Mouse (Mus musculus): ENCODE measurements around the gene Kcnv2. TPM values are rescaled to one million over a fixed set of nuclear protein-coding genes. Genes with fewer than 3 reads are reported as not detected.

The Kcnv2 gene
- polyA plus RNA-seq (2016; fragmentation: Nextera tagmentation; extraction: Ambion mirVana), result 0.09 TPM in 1 of 2 replicates, not detected in the other

DNA sequence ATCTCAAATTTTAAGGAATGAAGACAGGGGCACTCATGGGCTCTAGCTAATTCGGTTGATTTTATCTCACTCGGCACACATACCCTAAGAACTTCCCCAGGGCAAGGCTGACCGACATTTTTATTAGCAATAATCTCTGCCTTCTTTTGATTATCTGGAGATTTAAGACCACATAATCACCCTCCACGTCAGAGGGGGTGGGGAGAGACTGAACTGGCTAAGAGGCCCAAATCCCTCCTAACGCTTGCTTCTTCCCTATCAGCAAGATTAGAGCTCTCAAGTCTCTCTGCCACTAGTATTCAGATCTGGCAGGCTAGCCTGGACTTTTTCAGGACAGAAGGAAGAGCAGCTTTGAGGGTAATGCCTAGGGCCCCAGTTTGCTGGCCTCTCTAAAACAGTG, at the start of gene Kcnv2:
Gene Kcnv2, plus strand, starts transcription at position 308 of the 400 bp plus-strand sequence.
- H3K4me2 ChIP-seq (replicated peaks), result no peak within 1 kb of the TSS
- no peaks in the 10 kb centered on the region for H3K4me1 ChIP-seq
- WGBS, result 55% methylated on average over 5 of the region's 5 CpGs
- no peaks in the 10 kb centered on the region for H3K27me3 ChIP-seq (replicated peaks)
- no peak for ATAC-seq (ENCODE audit: low FRiP score, low read depth)
- no peak within 1 kb of the TSS for H3K9ac ChIP-seq
- no peak within 1 kb of the TSS for H3K27ac ChIP-seq
- no peaks in the 10 kb centered on the region for H3K9me3 ChIP-seq
- H3K4me3 ChIP-seq, result no peak within 1 kb of the TSS
- no peaks in the 10 kb centered on the region for H3K36me3 ChIP-seq

DNA sequence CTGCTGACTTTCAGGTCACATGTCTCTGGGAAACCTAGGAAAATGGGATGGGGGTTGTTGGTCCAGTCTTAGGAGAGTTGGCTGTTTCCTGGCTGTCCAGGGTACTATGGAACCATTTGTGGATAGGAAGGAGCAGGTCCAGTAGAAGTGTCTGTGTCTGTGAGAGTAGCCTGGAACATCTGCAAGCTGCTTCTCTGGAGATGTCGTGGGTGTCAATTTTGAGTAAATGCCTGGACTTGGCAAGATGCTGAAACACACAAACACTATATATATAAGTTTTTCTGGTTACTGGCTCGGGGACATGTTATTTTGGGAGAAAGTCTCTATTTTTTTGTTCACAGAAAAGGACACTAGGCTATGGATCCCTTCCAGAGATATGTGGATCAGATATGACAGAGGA, 49.0 kb upstream of the Kcnv2 start:
- 81% methylated on average over 2 of the region's 2 CpGs for WGBS
- H3K36me3 ChIP-seq, result no peaks in the 10 kb centered on the region
- no peak overlapping the region for H3K9ac ChIP-seq
- ATAC-seq (ENCODE audit: low FRiP score, low read depth), result no peak
- no peak overlapping the region for H3K4me2 ChIP-seq (replicated peaks)
- H3K9me3 ChIP-seq, result no peaks in the 10 kb centered on the region
- no peak overlapping the region for H3K27ac ChIP-seq
- no peaks in the 10 kb centered on the region for H3K27me3 ChIP-seq (replicated peaks)
- no peak overlapping the region for H3K4me3 ChIP-seq
- H3K4me1 ChIP-seq, result no peaks in the 10 kb centered on the region

DNA sequence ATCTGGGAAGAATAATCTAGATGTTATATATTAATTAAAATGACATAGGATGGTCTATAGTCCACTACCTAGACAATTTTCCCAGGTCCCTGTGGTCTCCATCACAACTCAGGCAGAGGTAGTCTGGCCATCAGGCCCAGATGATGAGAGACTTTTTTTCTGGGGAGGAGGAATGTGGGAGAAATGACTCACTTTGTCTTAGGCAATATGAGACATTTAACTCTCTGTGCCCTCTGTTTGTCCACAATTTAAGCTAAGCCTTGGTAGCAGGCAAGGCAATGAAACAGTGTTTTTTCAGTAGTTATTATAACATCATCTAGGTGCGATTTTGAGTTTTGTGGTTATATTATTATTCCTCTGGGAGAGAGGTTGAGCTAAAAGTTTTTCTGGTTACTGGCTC, 48.0 kb upstream of the Kcnv2 start:
- WGBS, result 82% methylated on average over 1 of the region's 1 CpGs
- no peak overlapping the region for H3K4me3 ChIP-seq
- no peaks in the 10 kb centered on the region for H3K9me3 ChIP-seq
- no peaks in the 10 kb centered on the region for H3K4me1 ChIP-seq
- no peak overlapping the region for H3K27ac ChIP-seq
- H3K4me2 ChIP-seq (replicated peaks), result no peak overlapping the region
- H3K9ac ChIP-seq, result no peak overlapping the region
- ATAC-seq (ENCODE audit: low FRiP score, low read depth), result no peak
- H3K27me3 ChIP-seq (replicated peaks), result no peaks in the 10 kb centered on the region
- no peaks in the 10 kb centered on the region for H3K36me3 ChIP-seq

DNA sequence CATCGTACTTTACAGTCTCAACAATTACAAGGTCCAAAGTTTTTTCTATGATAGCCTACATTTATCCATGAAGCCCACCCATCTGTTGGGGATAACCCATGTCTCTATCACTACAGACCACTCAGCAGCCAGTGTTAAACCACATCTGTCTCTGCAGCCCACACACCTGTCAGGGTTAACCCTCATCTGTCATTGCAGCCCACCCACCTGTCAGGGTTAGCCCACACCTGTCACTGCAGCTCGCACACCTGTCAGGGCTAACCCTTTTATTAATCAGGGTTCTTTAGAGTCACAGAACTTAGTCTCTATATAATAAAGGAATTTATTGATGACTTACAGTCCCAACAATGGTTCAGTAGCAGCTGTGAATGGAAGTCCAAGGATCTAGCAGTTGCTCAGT, 43.2 kb upstream of the Kcnv2 start:
- ATAC-seq (ENCODE audit: low FRiP score, low read depth), result no peak
- Histone ChIP-seq H3K9ac (no peak overlapping the region), H3K27ac (no peak overlapping the region), H3K4me3 (no peak overlapping the region), H3K9me3 (no peaks in the 10 kb centered on the region), H3K36me3 (no peaks in the 10 kb centered on the region), H3K4me1 (no peaks in the 10 kb centered on the region), H3K4me2 (replicated peaks) (no peak overlapping the region), H3K27me3 (replicated peaks) (no peaks in the 10 kb centered on the region)
- WGBS, result 91% methylated on average over 2 of the region's 2 CpGs

DNA sequence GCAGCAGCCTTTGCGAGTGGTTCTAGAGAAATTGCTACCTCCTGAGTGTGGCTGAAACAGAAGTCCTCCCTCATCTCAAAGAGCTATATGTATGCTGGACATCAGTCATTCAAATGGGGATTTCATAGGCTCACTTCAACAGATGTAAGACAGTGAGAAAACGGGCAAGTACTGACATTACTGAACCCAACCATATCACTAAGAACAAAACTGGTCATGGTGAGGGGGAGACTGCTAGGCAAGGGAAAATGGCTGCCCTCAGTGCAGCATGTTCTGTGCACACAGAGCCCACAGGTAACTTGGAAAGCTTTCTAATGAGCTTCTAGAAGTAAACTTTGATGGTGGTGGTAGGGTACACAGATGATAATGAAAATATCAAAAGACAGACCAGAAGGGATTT, 12.3 kb upstream of the Kcnv2 start:
- Histone ChIP-seq H3K27me3 (replicated peaks) (no peaks in the 10 kb centered on the region), H3K36me3 (no peaks in the 10 kb centered on the region), H3K27ac (no peak overlapping the region), H3K9ac (no peak overlapping the region), H3K4me2 (replicated peaks) (no peak overlapping the region), H3K4me1 (no peaks in the 10 kb centered on the region), H3K4me3 (no peak overlapping the region), H3K9me3 (no peaks in the 10 kb centered on the region)
- ATAC-seq (ENCODE audit: low FRiP score, low read depth), result no peak
- 86% methylated on average over 2 of the region's 2 CpGs for WGBS

DNA sequence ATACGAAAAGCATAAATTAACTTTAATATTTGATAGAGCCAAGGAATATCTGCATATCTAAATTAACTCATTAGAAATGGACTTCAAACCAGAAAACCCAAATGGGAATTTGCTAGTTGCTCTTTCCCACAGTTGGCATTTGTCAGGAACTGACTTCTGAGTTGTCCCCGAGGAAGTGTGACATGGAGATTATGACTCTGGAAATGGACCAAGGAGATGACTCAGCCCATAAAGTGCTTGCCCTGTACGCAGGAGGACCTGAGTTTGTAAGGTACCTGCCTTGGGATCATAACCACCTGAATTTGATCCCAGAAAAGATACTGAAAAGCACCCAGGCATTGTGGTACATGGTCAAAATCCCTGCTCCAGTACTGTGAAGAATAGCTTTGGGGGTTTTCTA, 11.1 kb upstream of the Kcnv2 start:
- Histone ChIP-seq H3K4me1 (no peaks in the 10 kb centered on the region), H3K4me2 (replicated peaks) (no peak overlapping the region), H3K27me3 (replicated peaks) (no peaks in the 10 kb centered on the region), H3K27ac (no peak overlapping the region), H3K4me3 (no peak overlapping the region), H3K9ac (no peak overlapping the region), H3K9me3 (no peaks in the 10 kb centered on the region), H3K36me3 (no peaks in the 10 kb centered on the region)
- ATAC-seq (ENCODE audit: low FRiP score, low read depth), result no peak
- WGBS, result 89% methylated on average over 3 of the region's 3 CpGs

DNA sequence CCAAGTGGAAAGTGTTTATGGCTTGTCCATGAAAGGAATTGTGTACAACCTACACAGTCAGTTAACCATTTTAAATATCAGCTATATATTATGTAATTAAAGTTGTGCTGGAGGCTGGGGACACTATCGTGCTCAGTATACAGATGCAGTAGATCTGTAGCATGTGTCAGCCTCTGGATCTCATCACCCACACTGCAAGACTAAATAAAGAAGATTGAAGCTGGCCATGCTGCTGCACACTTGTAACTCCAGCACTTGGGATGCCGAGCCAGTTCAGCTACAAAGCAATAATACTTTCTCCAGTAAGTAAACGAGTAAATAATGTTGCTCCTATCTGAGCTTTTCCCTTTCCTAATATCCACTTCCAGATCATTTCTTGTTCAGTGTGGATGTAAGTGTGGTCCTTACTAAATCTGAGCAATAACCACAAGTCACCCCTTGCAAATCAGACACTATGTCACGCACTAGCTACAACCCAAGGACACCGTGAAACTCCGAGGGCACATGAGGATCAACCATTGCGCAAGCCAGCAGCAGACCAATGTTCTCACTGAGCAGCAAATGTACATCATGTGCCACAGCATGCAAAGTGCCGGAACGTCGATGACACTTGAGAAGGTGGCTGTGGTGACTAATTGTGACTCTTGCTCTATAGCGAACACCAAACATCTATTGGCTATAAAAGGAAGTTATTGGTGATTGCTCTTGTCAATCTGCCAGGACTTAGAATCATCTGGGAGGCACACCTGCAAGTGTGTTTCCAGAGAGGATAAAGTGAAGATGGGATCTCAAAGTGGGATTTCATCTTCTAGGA, 9.9 kb upstream of the Kcnv2 start:
- no peaks in the 10 kb centered on the region for H3K4me1 ChIP-seq
- no peaks in the 10 kb centered on the region for H3K27me3 ChIP-seq (replicated peaks)
- no peak for ATAC-seq (ENCODE audit: low FRiP score, low read depth)
- H3K36me3 ChIP-seq, result no peaks in the 10 kb centered on the region
- H3K27ac ChIP-seq, result no peak overlapping the region
- no peak overlapping the region for H3K4me3 ChIP-seq
- H3K9me3 ChIP-seq, result no peaks in the 10 kb centered on the region
- H3K4me2 ChIP-seq (replicated peaks), result no peak overlapping the region
- no peak overlapping the region for H3K9ac ChIP-seq
- WGBS, result 87% methylated on average over 11 of the region's 11 CpGs

DNA sequence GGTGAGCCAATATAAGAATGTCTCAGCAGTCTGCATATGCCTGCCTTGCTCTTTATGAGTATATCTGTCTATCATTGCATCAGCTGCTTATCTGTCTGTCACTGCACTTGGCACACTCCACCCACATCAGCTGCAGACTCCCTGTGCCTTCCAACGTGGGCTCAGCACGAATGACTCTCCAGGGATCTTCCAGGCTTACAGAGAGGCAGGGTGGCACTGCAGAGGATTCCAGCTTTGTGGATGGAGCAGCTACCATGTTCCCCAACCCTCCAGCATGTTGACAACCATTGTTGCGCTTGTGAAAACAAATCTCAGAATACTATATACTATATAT, 9.3 kb upstream of the Kcnv2 start:
- no peak for ATAC-seq (ENCODE audit: low FRiP score, low read depth)
- Histone ChIP-seq H3K4me2 (replicated peaks) (no peak overlapping the region), H3K27ac (no peak overlapping the region)

DNA sequence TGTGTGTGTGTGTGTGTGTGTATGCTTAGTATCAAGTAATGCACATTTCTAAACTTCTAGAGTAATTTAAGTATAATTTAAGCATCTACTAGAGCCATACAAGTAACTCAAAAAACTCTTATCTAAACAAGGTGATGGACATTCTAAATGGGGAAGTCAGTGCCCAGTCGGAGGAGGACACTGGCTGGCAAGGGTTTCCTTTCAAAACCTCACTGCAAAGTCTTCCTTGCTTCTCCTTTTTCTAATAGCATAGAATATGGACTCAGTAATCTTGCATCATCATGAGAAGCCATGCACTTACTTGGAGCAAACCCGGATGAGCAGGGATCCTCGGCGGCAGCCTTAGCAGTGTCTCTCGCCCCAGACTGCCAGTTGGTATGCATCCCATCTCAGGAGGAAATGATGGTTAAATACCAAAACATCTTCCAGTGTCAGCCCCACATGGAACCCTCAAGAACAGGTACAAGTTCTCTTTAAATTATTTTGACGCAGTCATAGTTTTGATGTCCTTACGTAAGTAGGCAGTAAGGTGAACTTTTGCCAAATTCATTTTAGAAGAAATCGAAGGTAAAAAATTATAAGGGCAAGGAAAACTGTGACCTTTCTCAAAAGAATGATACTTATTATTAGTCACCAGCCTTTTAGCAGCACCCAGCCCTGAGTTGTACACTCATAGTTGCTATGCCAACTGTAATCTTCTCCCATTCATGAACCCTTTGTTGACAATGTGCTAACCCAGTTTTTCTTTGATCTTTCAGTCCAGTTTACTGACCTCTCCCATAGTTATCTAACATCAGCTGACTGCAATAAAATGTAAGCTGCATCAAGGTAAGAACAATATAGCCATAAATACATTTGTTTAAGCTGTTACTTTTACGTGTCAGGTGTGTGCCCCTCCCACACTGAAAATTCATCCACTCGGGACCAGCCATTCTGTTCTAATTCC, 5.8 kb upstream of the Kcnv2 start:
- H3K4me1 ChIP-seq, result no peaks in the 10 kb centered on the region
- WGBS, result 79% methylated on average over 10 of the region's 10 CpGs

More for the DNA sequence above, 9.3 kb upstream of the Kcnv2 start:
- Histone ChIP-seq H3K9me3 (no peaks in the 10 kb centered on the region), H3K27me3 (replicated peaks) (no peaks in the 10 kb centered on the region), H3K36me3 (no peaks in the 10 kb centered on the region), H3K4me3 (no peak overlapping the region), H3K9ac (no peak overlapping the region), H3K4me1 (no peaks in the 10 kb centered on the region)
- 73% methylated on average over 3 of the region's 3 CpGs for WGBS

DNA sequence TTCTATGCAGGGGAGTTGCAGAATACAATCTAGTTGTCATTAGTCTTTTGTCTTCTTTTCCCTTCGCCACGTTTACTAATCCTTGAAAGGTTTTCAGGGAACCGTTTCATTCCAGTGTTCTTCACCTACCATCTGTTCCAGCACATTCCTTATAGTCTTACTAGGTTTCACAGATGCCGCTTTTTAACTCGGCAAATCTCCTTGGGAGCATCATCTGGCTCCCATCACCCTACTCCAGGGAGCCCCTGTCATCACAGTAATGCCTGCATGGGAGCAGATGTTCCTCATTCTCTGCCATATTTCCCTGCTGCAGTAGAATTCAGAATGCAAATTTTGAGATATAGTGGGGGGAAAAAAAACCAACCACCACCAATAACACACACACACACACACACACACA, 5.1 kb upstream of the Kcnv2 start:
- Histone ChIP-seq H3K27ac (no peak overlapping the region), H3K9me3 (no peaks in the 10 kb centered on the region), H3K4me2 (replicated peaks) (no peak overlapping the region), H3K4me3 (no peak overlapping the region), H3K9ac (no peak overlapping the region), H3K36me3 (no peaks in the 10 kb centered on the region), H3K4me1 (no peaks in the 10 kb centered on the region), H3K27me3 (replicated peaks) (no peaks in the 10 kb centered on the region)
- ATAC-seq (ENCODE audit: low FRiP score, low read depth), result no peak
- 45% methylated on average over 5 of the region's 5 CpGs for WGBS

More for the DNA sequence above, 5.8 kb upstream of the Kcnv2 start:
- H3K27me3 ChIP-seq (replicated peaks), result no peaks in the 10 kb centered on the region
- no peaks in the 10 kb centered on the region for H3K9me3 ChIP-seq
- H3K36me3 ChIP-seq, result no peaks in the 10 kb centered on the region
- H3K27ac ChIP-seq, result no peak overlapping the region
- H3K9ac ChIP-seq, result no peak overlapping the region
- no peak overlapping the region for H3K4me2 ChIP-seq (replicated peaks)
- no peak for ATAC-seq (ENCODE audit: low FRiP score, low read depth)
- no peak overlapping the region for H3K4me3 ChIP-seq

DNA sequence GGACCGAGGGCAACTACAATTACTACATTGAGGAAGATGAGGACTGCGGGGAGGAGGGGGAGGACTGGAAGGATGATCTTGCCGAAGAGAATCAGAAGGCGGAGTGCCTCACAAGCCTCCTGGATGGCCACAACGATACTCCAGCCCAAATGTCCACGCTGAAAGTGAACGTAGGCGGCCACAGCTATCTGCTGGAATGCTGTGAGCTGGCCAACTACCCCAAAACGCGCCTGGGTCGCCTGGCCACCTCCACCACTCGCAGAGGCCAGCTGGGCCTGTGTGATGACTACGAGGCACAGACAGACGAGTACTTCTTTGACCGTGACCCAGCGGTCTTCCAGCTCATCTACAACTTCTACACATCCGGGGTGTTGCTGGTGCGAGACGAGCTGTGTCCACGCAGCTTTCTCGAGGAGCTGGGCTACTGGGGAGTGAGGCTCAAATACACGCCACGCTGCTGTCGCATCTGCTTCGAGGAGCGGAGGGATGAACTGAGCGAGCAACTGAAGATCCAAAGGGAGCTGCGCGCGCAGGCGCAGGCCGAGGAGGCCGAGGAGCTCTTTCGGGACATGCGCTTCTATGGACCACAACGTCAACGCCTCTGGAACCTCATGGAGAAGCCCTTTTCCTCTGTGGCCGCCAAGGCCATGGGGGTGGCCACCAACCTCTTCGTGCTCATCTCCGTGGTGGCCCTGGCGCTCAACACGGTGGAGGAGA, 681 bp downstream of the Kcnv2 start:
- no peaks in the 10 kb centered on the region for H3K4me1 ChIP-seq
- no peak for ATAC-seq (ENCODE audit: low FRiP score, low read depth)
- WGBS, result 95% methylated on average over 42 of the region's 42 CpGs
- H3K9ac ChIP-seq, result no peak overlapping the region
- no peaks in the 10 kb centered on the region for H3K9me3 ChIP-seq
- H3K36me3 ChIP-seq, result no peaks in the 10 kb centered on the region
- H3K27me3 ChIP-seq (replicated peaks), result no peaks in the 10 kb centered on the region
- no peak overlapping the region for H3K4me3 ChIP-seq
- H3K27ac ChIP-seq, result no peak overlapping the region
- no peak overlapping the region for H3K4me2 ChIP-seq (replicated peaks)

DNA sequence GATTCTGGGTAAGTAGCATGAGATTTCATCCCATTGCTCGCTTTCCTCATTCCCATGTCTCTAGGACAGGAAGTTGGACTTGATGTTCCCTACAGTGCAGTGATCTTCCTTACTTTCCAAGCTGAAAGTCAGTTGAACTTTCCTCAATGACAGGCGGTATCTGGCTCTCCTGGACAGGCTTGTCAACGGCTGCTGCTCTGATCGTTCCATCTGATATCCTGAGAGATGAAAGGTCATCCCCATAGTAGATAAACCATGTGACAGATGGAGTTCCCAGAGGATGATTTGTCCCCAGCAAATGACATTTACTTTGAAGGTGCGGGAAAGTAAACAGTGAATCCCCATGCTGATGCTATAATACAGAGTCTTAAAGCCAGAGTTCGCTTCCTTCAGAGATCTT, 3.2 kb downstream of the Kcnv2 start:
- no peak overlapping the region for H3K9ac ChIP-seq
- no peaks in the 10 kb centered on the region for H3K27me3 ChIP-seq (replicated peaks)
- no peaks in the 10 kb centered on the region for H3K9me3 ChIP-seq
- no peaks in the 10 kb centered on the region for H3K36me3 ChIP-seq
- no peak overlapping the region for H3K27ac ChIP-seq
- ATAC-seq (ENCODE audit: low FRiP score, low read depth), result no peak
- H3K4me2 ChIP-seq (replicated peaks), result no peak overlapping the region
- no peak overlapping the region for H3K4me3 ChIP-seq
- H3K4me1 ChIP-seq, result no peaks in the 10 kb centered on the region
- 82% methylated on average over 6 of the region's 6 CpGs for WGBS
